Mouse (Mus musculus) retina, embryonic 14.5 days (tissue): ENCODE data around the gene Btbd9.

Source experiments
- DNase-seq: peaks from one replicate; pipeline ENCODE4 v3.0.0-alpha.2; 2015; ENCODE audit warnings: low spot score

Gene Btbd9

DNA sequence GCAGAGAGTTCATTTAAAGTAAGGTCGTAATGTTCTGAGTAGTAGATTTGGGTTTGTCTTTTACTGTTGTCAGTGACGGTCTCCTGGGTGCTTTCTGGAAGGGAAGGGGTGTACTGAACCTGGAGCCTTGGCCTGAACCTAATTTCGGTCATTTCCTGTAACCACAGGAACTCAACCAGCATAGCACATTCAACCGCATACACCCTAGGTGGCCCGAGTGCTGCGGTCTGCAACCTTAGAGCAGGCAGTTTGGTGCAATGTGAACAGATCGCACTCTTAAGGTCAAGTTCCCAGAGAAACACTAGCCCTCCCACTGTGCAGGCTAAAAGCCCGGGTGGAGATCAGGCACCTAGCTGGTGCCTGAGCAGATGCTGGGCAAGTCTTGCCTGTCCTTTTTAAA lies 240.5 kb downstream of the Btbd9 start:
- no peak for DNase-seq

DNA sequence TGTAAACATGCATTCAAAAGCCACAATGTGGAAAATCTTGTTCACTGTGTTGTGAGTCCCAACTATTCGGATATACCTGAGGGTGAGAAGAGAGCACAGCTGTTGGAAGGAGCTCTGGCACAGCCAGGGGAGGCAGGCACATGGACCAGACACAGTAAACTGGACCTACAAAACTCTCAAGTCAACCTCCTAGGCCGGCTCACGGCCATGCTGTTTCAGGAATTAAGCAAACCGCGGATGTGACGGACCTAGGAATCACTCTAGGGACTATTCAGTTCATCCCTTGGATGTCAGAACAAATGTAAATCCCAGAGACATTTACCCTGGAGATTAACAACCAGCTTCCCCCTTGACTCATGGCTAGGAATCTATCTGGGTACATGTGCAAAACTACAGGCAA lies 242.0 kb downstream of the Btbd9 start:
- DNase-seq = no peak

DNA sequence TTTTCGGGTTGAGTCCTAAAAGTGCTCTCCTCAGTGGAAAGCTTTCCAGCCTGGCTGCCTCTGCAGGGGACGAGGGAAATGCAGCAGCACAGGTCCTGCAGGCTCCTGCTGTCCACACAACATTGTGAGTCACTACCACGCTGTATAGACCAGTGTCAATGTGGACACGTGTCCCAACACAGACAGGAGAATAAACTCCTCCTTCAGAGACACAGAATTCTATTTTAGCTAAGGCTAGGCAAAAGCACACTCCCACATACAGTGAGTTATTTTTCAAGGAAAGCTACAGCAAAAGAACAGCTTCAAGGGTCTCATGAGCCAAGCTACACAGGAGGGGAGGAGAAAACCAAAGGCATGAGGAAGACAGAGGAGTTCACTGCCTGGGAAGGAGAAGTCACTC lies 243.2 kb downstream of the Btbd9 start:
- no peak for DNase-seq

DNA sequence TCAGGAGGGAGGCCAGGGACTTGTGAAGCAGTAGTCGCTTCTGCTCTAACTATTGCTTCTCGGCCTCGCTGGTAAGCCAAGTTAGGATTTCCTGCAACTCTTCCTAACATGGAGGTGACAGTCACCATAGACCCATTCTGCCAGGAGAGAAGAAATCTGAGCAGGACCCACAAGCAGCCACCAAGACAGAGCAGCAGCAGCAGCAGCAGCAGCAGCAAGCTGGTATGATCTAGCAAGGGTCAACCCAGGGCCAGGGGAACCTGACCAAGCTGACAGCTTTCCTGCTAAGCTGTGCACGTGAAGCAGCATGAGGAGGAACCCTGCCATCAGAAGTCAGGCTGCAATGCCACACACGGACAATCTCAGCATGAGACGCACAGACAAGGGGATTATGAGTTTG lies 244.9 kb downstream of the Btbd9 start:
- DNase-seq = no peak

DNA sequence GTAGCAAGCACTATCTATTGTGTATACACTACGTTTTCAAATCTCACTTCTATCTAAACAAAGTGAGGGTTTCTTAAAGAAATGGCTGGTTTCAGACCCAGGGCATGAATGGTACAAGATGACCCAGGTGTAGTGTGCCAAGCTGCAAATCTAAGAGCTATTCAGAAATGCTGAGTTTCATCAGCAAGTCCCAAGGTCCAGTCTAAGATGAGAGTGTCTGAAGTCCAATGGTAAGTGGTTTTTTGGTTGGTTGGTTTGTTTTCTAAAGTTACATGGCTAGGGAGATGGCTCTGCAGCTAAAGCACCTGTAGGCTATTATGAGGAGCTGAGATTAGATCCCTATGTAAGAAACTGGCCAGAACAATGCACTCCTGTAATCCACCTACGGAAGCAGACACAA lies 246.8 kb downstream of the Btbd9 start:
- DNase-seq = no peak

DNA sequence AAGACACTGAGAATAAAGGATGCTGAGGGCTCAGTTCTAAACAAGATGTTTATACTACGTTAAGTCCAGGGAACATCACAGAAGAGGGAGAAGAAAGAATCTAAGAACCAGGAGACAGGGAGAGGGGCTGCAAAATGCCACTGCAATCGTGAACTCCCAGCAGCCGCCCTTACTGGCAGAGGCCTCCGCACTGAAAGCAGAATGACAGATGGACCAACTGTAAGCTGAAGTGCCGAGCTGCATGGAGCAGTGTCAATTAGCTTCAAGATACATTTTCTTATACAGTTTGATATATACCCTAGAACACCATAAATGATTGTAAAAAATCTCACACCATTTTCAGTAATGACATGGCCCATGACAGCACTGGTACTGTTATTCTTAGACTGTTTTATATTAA lies 247.4 kb downstream of the Btbd9 start:
- DNase-seq = no peak

DNA sequence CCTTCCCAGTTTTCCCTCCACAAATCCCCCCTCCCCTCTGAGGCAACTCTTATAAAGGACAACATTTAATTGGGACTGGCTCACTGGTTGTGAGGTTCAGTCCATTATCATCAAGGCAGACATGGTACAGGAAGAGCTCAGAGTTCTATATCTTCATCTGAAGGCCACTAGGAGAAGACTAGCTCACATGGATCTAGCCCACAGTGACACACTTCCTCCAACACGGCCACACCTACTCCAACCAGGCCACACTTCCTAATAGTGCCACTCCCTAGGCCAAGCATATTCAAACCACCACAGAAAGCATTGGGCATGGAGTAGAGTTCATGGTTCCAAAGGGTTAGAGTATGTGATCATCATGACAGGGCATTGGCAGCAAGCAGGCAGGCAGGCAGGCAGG lies 249.4 kb downstream of the Btbd9 start:
- no peak for DNase-seq

DNA sequence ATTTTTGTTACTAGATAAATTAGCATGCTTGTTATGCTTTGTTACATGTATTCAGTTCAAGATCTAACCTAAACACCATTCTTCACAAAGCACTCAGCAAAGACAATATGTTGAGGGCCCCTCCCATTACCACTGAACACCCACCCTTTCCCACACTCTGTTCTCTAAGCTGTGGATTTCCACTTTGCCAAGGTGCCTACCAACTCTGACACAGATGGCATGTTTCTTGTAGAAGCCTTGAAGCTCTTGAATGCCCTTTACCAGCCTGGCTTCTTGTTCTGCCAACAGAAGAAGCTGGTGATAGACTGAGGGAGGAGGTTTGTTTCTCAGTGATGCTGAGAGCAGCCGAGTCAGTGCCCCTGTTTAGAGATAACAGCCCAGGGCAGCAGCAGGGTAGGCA lies 256.0 kb downstream of the Btbd9 start:
- DNase-seq = no peak

DNA sequence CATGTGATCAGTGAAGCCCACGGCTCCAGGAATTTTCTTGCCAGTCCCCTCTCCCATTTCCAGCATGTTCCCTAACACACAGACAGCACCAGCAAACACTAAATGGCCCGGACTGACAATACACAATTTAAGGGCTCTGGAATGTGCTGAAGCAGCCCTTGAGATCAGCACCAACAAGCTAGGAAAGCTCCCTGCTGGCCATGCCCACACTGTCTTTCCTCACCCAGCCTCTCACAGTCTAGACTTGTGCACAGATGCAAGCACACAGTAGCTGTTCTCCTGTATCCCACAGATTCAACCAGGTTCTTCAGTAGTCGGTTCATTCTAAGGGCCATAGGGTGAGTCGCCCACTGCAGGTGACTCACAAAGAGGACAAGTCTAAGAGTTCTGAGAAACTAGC lies 263.6 kb downstream of the Btbd9 start:
- no peak for DNase-seq

DNA sequence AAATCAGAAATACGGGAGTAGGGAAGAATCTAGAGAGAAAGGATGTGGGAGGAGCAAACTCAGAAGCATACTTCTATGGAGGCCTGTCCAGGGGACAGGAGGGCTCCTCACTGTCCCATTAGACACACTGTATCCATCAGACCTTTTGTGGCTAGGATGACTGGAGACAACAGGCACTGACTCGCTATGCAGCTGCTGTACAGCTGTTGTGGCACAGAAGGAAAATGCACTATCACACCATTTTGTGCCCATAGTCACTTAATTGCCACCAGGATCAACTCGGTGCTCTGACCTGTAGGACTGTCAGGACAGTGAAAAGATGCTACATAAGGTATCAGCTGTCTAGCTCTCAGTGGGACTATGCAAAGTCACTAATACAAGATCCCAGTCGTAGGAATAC lies 266.7 kb downstream of the Btbd9 start:
- DNase-seq = no peak

DNA sequence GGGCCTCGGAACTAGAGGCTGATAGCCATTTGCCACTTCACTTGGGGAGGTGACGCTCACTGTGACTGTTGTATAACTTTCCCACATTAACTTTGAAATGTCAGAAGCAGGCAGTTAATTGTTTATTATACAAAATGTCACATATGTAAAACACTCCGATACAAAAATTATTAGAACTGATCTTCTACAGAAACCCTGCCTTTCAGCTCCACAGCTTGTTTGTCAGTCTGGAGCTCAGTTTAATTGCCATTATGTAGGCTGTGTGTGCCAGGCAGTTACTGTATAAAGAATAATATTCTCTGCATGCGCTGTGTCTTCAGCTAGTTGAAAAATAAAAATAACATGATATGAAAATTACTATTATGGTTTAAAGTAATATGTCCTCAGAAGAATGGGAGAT lies 267.4 kb downstream of the Btbd9 start:
- DNase-seq = no peak

DNA sequence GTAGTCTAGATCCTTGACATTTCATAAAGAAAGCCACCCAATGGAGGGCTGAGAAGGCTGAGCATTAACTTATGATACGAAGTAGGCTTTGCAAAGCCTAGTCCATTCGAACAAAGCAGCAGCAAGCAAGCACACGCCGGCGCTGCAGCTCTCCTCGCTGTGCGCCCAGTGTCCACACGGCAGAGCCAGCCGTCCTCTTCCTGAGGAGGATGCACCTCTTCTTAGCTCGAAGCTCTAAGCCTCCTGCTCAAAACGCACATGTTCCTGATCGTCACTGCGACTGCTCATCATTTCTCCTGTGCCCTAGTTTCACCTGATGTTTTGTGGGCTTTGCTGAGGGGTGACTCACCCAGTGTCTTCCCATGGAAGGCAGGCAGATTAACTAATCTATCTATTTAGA lies 268.0 kb downstream of the Btbd9 start:
- DNase-seq = no peak

DNA sequence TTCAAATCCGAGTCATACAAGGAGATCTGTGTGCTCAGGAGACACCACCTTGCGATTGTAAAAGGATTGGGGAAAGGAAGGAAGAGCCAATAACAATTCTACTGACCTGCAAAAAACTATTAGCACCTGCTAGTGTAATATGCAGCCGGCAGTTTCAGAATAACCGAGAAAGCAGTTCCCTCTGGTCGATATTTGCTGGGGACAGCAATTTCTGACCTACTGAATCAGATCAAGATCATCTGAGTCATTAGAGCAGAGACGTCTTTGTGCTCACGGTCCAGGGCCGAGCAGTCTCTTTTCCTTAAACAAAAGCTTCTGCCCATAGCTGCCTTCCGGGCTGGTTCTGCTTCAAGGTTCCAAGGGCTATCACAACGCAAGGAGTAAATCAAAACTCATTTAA lies 269.1 kb downstream of the Btbd9 start:
- DNase-seq = no peak

DNA sequence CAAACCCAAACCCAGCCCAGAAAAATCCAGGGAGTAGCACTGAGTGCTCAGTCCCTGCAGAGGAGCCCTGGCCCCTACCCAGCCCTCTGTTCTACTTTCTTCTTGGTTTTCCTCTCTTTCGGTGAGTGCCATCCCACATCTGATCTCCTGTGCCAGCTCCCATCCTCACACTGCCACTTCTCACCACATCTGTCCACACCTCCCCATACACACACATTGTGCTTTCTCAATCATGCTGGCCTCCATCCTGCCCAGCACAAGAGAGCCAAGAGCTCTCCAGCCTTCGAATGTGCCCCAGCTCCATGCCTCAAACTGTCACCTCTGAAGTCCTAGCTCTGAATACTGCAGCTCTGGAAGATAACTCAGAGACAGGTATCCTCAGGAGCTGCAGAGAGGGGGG lies 271.5 kb downstream of the Btbd9 start:
- DNase-seq = no peak

DNA sequence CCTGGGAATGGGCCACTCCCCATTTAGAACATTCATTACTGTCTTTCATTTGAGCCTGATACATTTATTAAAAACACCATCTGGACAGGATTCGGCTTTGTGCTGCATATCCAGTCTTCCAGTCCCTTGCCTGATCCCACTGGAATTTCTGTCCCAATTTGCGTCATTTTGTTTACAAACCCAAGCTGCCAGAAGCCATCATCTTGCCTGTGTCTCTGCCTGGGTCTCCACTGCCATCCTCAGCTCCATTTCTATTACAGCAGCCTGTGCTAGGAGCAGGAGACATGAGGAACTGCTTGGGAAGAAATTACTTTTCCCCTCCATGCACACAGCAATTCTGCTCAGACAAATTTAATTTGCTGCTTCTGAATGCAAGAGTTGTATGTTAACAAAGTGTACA lies 274.9 kb downstream of the Btbd9 start:
- no peak for DNase-seq

DNA sequence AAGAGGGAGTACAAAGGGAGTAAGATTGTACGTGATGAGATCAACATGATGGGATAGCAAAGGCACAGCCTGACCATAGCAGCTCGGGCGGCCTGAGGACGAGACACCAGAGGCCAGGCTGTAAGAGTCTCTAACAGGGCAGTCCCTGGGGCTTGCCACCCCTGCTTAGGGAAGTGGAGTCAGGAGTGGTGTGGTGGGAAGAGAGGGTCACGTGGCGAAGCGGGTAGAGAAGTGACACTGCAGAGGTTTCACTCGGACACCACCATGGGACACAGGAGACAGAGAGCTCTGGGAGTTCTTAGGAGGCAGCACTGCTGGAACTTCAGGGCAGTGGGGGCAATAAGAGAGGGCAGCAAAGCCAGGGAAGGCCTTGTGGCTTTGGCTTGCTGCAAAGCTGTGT lies 278.9 kb downstream of the Btbd9 start:
- DNase-seq = no peak

DNA sequence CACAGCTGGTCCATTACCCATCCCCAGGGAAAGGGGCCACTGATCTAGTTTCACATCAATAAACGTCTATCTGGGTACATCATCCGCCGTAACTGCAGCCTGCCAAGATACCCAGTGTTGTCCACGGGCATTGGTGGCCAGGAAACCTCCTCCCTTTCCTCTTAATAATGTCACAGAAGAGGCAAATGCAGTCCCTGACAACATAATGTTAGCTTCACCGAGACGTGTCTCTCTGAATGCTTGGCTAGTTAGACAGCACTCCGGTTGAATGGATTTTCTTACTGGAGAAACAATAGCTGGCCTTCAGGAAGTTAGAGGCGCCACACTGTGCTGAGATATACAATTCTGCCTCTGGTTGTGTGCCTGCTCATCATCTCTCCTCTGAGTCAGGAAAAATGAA lies 280.2 kb downstream of the Btbd9 start:
- peak; percentile 51 for DNase-seq

DNA sequence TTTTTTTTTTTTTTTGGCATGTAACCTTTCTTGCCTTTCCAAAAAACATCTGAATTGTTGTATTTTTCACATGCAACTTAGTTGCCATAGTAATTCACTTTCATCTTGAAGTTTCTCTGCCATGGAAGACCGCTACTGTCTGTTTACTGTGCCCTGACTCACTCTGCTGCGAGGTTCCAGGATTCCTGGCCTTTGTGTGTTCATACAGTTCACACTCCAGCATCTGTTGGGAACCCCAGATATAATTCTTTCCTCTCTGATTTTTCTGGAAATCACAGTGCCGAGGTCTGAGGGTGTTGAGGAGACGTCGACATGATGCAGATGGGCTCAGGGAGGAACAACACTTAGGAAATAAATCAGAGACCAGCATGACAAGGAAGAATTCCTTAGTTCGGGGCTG lies 283.6 kb downstream of the Btbd9 start:
- DNase-seq = no peak

DNA sequence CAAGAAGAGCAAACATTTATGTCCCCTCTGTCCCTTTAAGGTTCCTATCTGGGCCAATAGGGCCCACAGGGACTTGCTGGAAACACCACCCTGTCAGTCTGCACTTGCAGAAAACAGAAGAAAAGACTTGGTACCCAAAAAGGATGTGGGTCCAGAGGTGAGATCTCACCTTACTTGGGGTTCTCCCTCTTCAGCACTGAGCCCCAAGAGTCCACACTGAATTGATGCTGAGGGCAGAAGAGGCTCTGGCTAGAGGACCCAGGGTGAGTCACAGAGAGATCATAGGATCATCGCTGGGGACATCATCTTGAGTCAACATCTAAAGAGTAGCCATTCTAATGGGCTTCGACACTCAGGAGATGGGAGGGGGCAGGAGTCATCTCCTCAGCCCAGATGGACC lies 290.6 kb downstream of the Btbd9 start:
- DNase-seq = no peak

DNA sequence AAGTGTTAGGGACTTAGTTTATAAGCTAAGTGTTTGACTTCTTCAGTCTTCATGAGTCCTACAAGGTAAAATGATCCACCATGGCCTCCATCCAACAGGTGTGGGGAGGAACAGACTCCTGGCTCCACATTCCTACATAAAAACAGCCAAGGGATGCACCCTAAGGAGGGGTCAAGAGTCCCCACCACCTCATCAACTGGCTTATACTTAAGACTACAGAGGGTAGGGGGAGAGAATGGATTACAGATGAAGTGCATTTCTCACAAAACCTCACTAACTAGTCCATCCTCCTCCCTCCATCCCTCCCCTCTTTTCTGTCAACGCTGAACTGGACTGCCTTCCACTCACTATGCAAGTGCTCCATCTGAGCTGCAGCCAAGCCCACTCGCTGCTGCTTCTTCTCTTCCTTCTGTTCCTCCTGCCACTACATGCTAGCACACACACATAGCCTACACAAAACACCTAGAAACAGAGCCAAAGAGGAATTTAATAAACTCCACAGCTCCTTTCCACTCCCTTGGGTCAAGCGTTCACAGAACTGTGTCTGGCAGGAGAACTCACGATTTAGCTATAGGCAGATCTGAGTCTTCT lies 292.7 kb downstream of the Btbd9 start:
- DNase-seq = no peak

DNA sequence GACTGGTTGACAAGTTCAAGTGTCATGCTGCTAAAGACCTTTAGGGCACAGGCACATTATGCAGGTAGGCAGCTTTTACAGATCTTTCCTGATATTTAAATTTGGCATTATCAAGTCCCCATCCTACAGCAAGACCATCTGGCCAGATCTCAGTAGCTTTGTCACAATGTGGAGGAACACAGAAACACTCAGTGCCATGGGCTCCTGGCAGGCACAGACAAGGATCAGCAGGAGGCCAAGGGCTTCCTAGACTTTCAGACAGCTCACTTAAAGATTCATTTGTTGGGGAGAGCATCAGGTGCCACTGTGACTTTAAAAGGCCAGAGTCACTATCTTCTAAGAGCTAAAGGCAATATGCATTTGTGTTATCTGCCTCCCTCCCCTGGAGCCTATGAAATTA lies 293.3 kb downstream of the Btbd9 start:
- DNase-seq = no peak

DNA sequence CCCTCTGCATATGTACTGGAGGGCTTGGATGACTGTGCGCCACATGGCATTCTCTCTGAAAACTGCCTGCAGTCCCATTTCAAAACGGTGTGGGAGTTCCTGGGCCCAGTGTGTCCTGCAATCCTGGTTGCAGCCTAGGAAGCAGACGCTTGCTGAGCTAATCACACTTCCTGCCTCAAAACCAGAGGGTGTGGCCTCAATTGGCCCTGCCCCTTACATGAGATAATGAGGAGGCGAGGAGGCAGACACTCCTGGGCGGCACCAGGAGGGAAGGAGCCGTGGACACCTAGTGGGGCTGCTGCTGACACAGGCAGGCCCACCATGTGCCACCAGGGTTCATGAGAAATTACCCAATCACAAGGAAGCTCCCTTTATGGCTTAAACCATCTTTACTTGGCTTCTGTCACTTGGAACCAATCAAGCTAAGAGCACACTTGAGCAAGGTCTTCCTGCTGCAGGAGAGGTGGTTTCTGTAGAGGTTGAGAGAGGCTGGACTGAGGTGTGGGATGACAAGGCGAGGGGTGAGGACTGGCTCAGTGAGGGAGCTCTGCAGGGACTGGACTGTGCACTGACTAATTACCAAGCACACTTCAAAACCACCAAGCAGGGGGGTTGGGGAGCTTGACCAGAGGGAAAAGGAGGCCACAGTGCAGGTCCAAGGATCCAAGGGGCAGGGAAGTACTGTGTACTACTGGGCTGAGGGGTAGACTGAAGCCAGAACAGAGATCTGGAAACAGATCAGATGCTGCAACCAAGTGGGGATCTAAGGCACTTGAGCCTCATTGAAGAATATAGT lies 295.8 kb downstream of the Btbd9 start:
- DNase-seq = no peak

DNA sequence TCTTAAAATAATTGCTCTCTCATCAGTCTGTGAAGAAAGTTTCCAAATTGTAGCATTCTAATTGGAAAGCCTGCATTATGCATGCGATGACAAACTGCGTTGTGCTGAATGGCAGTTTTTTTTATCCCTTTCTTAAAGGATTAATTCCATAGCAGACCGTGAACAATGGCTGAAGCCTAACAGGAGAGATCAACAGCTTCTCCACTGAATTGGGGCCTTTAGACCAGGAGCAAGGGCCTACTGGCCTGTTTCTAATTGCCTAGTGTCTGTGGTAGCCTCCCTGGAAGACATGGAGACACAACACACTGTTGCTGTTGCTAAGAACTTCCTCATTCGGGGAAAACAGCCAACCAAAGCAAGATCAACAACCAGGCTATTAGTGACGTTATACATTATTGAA lies 296.6 kb downstream of the Btbd9 start:
- DNase-seq = peak; percentile 49
